Mouse (Mus musculus): ENCODE measurements around the gene Gm525. TPM values are rescaled to one million over a fixed set of nuclear protein-coding genes. Genes with fewer than 3 reads are reported as not detected.
"Not testable (repeated sequence)": the region's sequence is repeated elsewhere in the genome, so short reads cannot be mapped to it uniquely, and the experiment has no call there.

Gene Gm525
- polyA plus RNA-seq, 1 experiment: not detected

DNA sequence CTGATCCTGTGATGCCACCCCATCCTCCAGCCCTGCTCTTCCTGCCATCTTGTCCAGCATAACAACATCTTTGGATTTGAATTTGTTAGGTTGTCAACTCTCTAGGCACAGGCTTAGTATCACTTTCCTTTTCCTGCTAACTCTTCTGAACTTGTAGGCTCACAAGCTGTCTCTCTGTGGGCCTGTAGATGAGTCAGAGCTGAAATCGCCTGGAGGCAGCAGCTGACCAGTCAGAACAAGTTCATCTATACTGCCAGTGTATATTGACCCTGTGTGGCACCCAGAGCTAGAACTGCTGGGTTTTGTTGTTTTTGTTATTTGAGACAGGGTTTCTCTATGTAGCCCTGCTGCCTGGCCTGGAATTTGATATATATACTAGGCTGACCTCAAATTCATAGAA lies 42.5 kb upstream of the Gm525 start:
- peaks cover 4% of the 10 kb centered on the region; the same call in 1 of the 2 replicates for H3K4me1 ChIP-seq (ENCODE audit: control insufficient read depth, insufficient read depth, insufficient read length, low read length)
- TF ChIP-seq CTCF (IDR thresholded peaks at IDR 0.05; ENCODE audit: extremely low read depth, insufficient read length, insufficient replicate concordance, low read depth, low read length) (no peak), POLR2A (IDR thresholded peaks at IDR 0.05; ENCODE audit: low read depth, low read length) (no peak)
- H3K27ac ChIP-seq (ENCODE audit: insufficient read depth, low read depth, low read length): peak overlapping the region; percentile 30; the same call in 1 of the 2 replicates
- 68% methylated on average over 1 of the region's 1 CpGs for WGBS
- H3K36me3 ChIP-seq (ENCODE audit: control insufficient read depth, insufficient read depth, low read length): peaks cover 1% of the 10 kb centered on the region; the same call in 1 of the 2 replicates
- no peaks in the 10 kb centered on the region for H3K27me3 ChIP-seq (ENCODE audit: control insufficient read depth, insufficient read depth, low read length)
- H3K4me3 ChIP-seq (ENCODE audit: low read depth, low read length): no peak overlapping the region

DNA sequence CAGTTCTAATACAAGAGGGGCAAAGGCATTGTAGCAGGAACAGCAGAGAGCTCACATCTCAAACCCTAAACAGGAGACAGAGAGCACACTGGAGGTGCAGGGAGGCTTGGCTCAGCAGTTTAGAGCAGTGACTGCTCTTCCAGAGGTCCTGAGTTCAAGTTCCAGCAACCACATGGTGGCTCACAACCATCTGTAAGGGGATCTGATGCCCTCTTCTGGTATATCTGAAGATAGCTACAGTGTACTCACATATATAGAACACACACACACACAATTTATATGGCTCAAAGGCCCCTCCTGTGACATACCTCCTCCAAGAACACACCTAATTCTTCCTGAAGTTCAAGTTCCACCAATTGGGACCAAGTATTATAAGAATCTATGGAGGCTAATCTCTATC lies 39.0 kb upstream of the Gm525 start:
- Histone ChIP-seq H3K4me3 (ENCODE audit: low read depth, low read length) (no peak overlapping the region), H3K27me3 (ENCODE audit: control insufficient read depth, insufficient read depth, low read length) (no peaks in the 10 kb centered on the region), H3K36me3 (ENCODE audit: control insufficient read depth, insufficient read depth, low read length) (peaks cover 5% of the 10 kb centered on the region), H3K27ac (ENCODE audit: insufficient read depth, low read depth, low read length) (no peak overlapping the region), H3K4me1 (ENCODE audit: control insufficient read depth, insufficient read depth, insufficient read length, low read length) (no peaks in the 10 kb centered on the region)
- TF ChIP-seq CTCF (IDR thresholded peaks at IDR 0.05; ENCODE audit: extremely low read depth, insufficient read length, insufficient replicate concordance, low read depth, low read length) (peak; percentile 18; the same call in 1 of the 2 replicates), POLR2A (IDR thresholded peaks at IDR 0.05; ENCODE audit: low read depth, low read length) (no peak)

DNA sequence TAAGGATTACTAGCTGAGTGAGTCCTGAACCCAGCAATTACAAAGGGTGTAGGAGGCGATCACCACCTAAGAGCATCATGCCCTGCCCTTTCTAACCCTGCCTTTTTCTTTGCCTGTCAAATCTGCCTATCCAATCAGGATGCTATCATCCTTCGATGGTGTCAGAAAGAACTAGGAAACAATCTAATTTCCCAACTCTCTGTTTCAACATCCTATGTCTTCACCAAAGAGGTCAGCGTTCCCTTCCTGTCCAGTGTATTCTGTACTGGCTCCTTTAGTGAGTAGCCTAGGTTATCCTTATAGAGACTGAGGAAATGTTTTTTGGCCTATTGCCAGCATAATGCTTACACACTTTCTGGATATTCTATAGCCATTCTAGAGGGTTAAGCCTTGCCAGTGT lies 38.1 kb upstream of the Gm525 start:
- 82% methylated on average over 3 of the region's 3 CpGs for WGBS
- no peaks in the 10 kb centered on the region for H3K27me3 ChIP-seq (ENCODE audit: control insufficient read depth, insufficient read depth, low read length)
- TF ChIP-seq CTCF (IDR thresholded peaks at IDR 0.05; ENCODE audit: extremely low read depth, insufficient read length, insufficient replicate concordance, low read depth, low read length): no peak
- TF ChIP-seq POLR2A (IDR thresholded peaks at IDR 0.05; ENCODE audit: low read depth, low read length): no peak
- H3K4me3 ChIP-seq (ENCODE audit: low read depth, low read length): no peak overlapping the region
- no peak overlapping the region for H3K27ac ChIP-seq (ENCODE audit: insufficient read depth, low read depth, low read length)
- no peaks in the 10 kb centered on the region for H3K4me1 ChIP-seq (ENCODE audit: control insufficient read depth, insufficient read depth, insufficient read length, low read length)
- H3K36me3 ChIP-seq (ENCODE audit: control insufficient read depth, insufficient read depth, low read length): peaks cover 12% of the 10 kb centered on the region

DNA sequence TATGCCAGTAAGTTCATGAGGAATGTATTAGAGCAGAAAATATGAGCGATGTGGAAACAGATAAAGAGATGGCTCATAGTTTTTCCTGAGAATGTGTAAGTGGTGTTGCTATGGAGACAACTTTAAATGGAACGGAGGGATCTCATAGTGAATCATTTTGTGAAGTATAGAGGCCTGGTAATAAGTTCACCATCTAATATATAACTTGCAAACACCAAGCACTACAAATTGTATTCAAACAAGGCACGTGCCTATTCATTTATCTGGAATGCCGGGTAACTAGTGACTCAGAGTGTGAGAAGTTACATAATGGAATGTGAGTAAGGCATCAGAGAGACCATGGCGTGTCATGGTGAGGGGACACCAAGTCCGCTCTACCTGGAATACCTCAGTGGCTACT lies 35.1 kb upstream of the Gm525 start:
- Histone ChIP-seq H3K27me3 (ENCODE audit: control insufficient read depth, insufficient read depth, low read length) (no peaks in the 10 kb centered on the region), H3K4me1 (ENCODE audit: control insufficient read depth, insufficient read depth, insufficient read length, low read length) (no peaks in the 10 kb centered on the region), H3K4me3 (ENCODE audit: low read depth, low read length) (no peak overlapping the region), H3K36me3 (ENCODE audit: control insufficient read depth, insufficient read depth, low read length) (peaks cover 15% of the 10 kb centered on the region), H3K27ac (ENCODE audit: insufficient read depth, low read depth, low read length) (no peak overlapping the region)
- 92% methylated on average over 6 of the region's 6 CpGs for WGBS
- TF ChIP-seq CTCF (IDR thresholded peaks at IDR 0.05; ENCODE audit: extremely low read depth, insufficient read length, insufficient replicate concordance, low read depth, low read length): no peak
- no peak for TF ChIP-seq POLR2A (IDR thresholded peaks at IDR 0.05; ENCODE audit: low read depth, low read length)

DNA sequence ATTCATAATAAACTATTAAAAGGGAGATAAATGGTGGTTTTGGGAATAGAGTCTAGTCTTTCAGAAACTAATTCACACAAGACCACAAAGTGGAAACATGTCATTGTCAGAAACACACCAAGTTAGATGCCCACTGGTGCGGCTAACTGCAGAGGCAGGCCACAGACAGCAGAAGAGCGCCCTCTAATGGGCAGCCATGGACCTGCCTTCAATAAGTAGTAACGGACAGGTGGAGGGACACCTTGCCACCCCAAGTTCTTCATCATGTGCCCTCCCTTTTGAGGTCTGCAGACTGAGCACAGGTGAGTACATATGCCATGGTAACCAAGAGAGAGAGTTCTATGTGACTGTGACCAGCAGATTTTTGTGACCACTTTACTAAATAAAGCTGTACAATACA lies 34.3 kb upstream of the Gm525 start:
- H3K27me3 ChIP-seq (ENCODE audit: control insufficient read depth, insufficient read depth, low read length): no peaks in the 10 kb centered on the region
- no peaks in the 10 kb centered on the region for H3K4me1 ChIP-seq (ENCODE audit: control insufficient read depth, insufficient read depth, insufficient read length, low read length)
- H3K4me3 ChIP-seq (ENCODE audit: low read depth, low read length): no peak overlapping the region
- no peak overlapping the region for H3K27ac ChIP-seq (ENCODE audit: insufficient read depth, low read depth, low read length)
- 16% methylated on average over 3 of the region's 3 CpGs for WGBS
- peaks cover 18% of the 10 kb centered on the region for H3K36me3 ChIP-seq (ENCODE audit: control insufficient read depth, insufficient read depth, low read length)
- TF ChIP-seq POLR2A (IDR thresholded peaks at IDR 0.05; ENCODE audit: low read depth, low read length) (no peak), CTCF (IDR thresholded peaks at IDR 0.05; ENCODE audit: extremely low read depth, insufficient read length, insufficient replicate concordance, low read depth, low read length) (peak; percentile 96)

DNA sequence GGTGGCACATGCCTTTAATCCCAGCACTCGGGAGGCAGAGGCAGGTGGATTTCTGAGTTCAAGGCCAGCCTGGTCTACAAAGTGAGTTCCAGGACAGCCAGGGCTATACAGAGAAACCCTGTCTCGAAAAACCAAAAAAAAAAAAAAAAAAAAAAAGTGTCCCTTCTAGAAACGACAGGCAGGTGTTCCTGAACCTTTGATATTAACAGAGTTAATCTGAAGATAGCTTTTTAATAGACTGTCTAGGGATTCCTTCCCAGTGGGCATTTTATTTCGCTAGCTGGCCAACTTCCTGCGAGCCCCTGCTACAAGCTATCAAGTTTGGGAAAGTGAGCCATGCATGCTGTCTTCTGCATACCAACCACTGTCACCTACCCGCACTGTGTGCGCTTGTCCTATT lies 32.6 kb upstream of the Gm525 start:
- WGBS: 81% methylated on average over 6 of the region's 7 CpGs
- H3K27ac ChIP-seq (ENCODE audit: insufficient read depth, low read depth, low read length); H3K27me3 ChIP-seq (ENCODE audit: control insufficient read depth, insufficient read depth, low read length); H3K4me1 ChIP-seq (ENCODE audit: control insufficient read depth, insufficient read depth, insufficient read length, low read length); H3K4me3 ChIP-seq (ENCODE audit: low read depth, low read length): not testable (repeated sequence)
- H3K36me3 ChIP-seq (ENCODE audit: control insufficient read depth, insufficient read depth, low read length): peaks cover 23% of the 10 kb centered on the region

DNA sequence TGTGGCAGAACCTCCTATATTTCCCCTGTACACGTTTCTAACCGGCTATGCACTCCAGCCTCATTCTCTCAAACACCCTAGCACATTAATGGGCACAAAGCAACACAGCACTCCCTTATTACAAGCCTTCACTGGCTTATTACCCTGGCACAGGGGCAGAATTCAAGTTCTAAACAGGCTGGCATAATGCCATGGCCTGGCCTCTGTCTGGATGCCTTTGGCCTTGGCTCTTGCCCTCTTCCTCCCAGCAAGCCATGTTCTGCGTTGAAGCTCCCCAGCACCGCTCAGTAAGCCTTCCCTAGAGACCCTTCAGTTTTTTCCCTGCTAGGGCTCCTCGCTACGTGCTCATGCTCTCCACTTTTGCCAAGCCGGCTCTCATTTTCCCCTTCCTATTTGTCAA lies 30.6 kb upstream of the Gm525 start:
- Histone ChIP-seq H3K36me3 (ENCODE audit: control insufficient read depth, insufficient read depth, low read length) (peaks cover 28% of the 10 kb centered on the region), H3K27me3 (ENCODE audit: control insufficient read depth, insufficient read depth, low read length) (no peaks in the 10 kb centered on the region)
- 83% methylated on average over 7 of the region's 7 CpGs for WGBS

DNA sequence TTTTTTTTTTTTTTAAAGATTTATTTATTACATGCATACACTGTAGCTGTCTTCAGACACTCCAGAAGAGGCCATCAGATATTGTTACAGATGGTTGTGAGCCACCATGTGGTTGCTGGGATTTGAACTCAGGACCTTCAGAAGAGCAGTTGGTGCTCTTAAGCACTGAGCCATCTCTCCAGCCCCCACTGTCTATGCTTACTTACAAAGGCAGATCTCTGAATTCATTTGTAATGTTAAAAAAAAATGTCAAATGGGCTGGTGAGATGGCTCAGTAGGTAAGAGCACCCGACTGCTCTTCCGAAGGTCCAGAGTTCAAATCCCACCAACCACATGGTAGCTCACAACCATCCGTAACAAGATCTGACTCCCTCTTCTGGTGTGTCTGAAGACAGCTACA lies 28.1 kb upstream of the Gm525 start:
- H3K36me3 ChIP-seq (ENCODE audit: control insufficient read depth, insufficient read depth, low read length): peaks cover 27% of the 10 kb centered on the region
- H3K4me3 ChIP-seq (ENCODE audit: low read depth, low read length); H3K27me3 ChIP-seq (ENCODE audit: control insufficient read depth, insufficient read depth, low read length); H3K27ac ChIP-seq (ENCODE audit: insufficient read depth, low read depth, low read length); H3K4me1 ChIP-seq (ENCODE audit: control insufficient read depth, insufficient read depth, insufficient read length, low read length): not testable (repeated sequence)
- WGBS: 95% methylated on average over 3 of the region's 3 CpGs

More for the DNA sequence above, 30.6 kb upstream of the Gm525 start:
- no peak overlapping the region for H3K27ac ChIP-seq (ENCODE audit: insufficient read depth, low read depth, low read length)
- no peak for TF ChIP-seq CTCF (IDR thresholded peaks at IDR 0.05; ENCODE audit: extremely low read depth, insufficient read length, insufficient replicate concordance, low read depth, low read length)
- no peak for TF ChIP-seq POLR2A (IDR thresholded peaks at IDR 0.05; ENCODE audit: low read depth, low read length)
- H3K4me1 ChIP-seq (ENCODE audit: control insufficient read depth, insufficient read depth, insufficient read length, low read length): no peaks in the 10 kb centered on the region
- H3K4me3 ChIP-seq (ENCODE audit: low read depth, low read length): no peak overlapping the region
